Mouse (Mus musculus): Measurements from ENCODE around the gene Slc6a13. TPM values are rescaled to one million over a fixed set of nuclear protein-coding genes. Genes with fewer than 3 reads are reported as not detected.

The Slc6a13 gene
- polyA plus RNA-seq, 1 experiment from 2014 or later = 24.7 TPM

DNA sequence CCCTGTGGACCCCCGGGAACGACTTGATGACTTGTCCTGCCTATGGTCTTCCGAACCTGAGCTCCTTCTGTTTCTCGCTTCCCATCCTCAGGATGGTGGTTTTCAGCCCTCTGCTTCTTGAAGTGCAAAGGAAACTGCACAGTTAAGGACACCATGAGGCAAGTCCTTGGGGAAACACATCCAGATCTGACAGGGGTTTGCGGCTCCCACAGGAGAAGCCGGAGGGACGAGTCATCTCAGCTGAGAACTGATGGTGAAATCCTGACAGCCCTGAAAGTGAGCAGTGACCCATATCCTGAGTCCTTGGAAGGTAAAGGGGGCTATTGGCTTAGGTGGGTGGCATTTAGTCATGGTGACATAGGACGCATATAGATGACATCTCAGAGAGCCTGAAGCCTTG is 80.5 kb downstream of the Slc6a13 start:
- Histone ChIP-seq H3K4me3 (replicated peaks; ENCODE audit: low read length) (no peak overlapping the region), H3K27ac (ENCODE audit: low read length) (no peak overlapping the region), H3K9me3 (ENCODE audit: control insufficient read depth, low read length) (no peaks in the 10 kb centered on the region), H3K27me3 (replicated peaks; ENCODE audit: control insufficient read depth, insufficient read depth, low read length) (no peaks in the 10 kb centered on the region), H3K4me2 (ENCODE audit: low read length) (no peak overlapping the region), H3K9ac (replicated peaks; ENCODE audit: low read depth, low read length) (no peak overlapping the region), H3K36me3 (ENCODE audit: control insufficient read depth, insufficient read depth) (no peaks in the 10 kb centered on the region), H3K4me1 (replicated peaks; ENCODE audit: control insufficient read depth, insufficient read depth, low read length) (no peaks in the 10 kb centered on the region)
- WGBS = 87% methylated on average over 8 of the region's 8 CpGs
- no peak for ATAC-seq

DNA sequence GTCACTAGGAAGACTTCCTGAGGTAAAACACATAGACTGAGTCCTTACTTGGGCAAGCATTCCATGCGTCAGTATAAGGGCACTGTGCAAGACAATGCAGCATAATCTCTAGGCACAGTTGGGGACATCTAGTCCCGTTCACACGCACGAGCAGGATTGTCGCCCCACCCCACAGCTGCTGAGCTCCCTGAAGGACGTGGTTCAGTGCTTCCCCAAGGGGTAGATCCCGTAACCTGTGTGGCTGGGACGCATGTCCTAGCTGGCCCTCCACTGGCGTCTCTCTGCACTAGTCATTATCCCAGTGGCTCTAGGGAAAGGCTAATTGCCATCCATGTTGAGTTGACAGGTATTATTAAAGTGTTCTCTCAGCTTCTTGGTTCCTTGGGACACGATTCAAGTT is 82.0 kb downstream of the Slc6a13 start:
- Histone ChIP-seq H3K9ac (replicated peaks; ENCODE audit: low read depth, low read length) (no peak overlapping the region), H3K9me3 (ENCODE audit: control insufficient read depth, low read length) (no peaks in the 10 kb centered on the region), H3K4me1 (replicated peaks; ENCODE audit: control insufficient read depth, insufficient read depth, low read length) (no peaks in the 10 kb centered on the region), H3K27me3 (replicated peaks; ENCODE audit: control insufficient read depth, insufficient read depth, low read length) (no peaks in the 10 kb centered on the region), H3K4me2 (ENCODE audit: low read length) (no peak overlapping the region), H3K36me3 (ENCODE audit: control insufficient read depth, insufficient read depth) (no peaks in the 10 kb centered on the region), H3K27ac (ENCODE audit: low read length) (no peak overlapping the region), H3K4me3 (replicated peaks; ENCODE audit: low read length) (no peak overlapping the region)
- ATAC-seq = no peak
- 38% methylated on average over 10 of the region's 10 CpGs for WGBS

DNA sequence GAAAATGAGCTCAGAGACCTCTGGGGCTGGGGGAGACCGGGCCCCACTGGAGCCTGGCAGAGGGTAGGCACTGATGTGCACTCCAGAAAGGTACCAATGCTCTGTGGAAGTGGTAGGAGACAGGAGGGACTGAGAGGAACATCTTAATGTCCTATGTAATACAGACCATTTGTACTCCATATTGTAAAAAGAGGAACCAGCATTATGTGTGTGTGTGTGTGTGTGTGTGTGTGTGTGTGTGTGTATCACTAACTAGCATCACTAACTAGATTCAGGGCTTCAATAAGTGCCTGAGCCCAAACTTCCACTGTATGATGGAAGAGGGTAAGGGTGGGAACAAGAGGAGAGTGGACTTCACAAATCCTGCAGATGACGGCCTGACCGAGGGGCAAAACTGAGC is 85.4 kb downstream of the Slc6a13 start:
- Histone ChIP-seq H3K4me2 (ENCODE audit: low read length) (no peak overlapping the region), H3K9ac (replicated peaks; ENCODE audit: low read depth, low read length) (no peak overlapping the region), H3K27ac (ENCODE audit: low read length) (no peak overlapping the region), H3K4me3 (replicated peaks; ENCODE audit: low read length) (no peak overlapping the region), H3K9me3 (ENCODE audit: control insufficient read depth, low read length) (no peaks in the 10 kb centered on the region), H3K36me3 (ENCODE audit: control insufficient read depth, insufficient read depth) (no peaks in the 10 kb centered on the region), H3K4me1 (replicated peaks; ENCODE audit: control insufficient read depth, insufficient read depth, low read length) (no peaks in the 10 kb centered on the region), H3K27me3 (replicated peaks; ENCODE audit: control insufficient read depth, insufficient read depth, low read length) (no peaks in the 10 kb centered on the region)
- ATAC-seq = no peak
- WGBS = 76% methylated on average over 3 of the region's 3 CpGs

Small RNAs within 50 kb of the gene (microRNA-seq; reads per million reads assigned to microRNA genes)
- not detected for gene Gm24855

Other genes starting within 250 kb of the Slc6a13 start
- 27.1 and 35.5 TPM in 2 replicates for gene Mical3, start 169.2 kb upstream of the Slc6a13 start, polyA plus RNA-seq (2015; fragmentation: Nextera tagmentation; extraction: Ambion mirVana)
- 15.9 and 16.1 TPM in 2 replicates for gene Pex26, start 116.6 kb upstream of the Slc6a13 start, polyA plus RNA-seq (2015; fragmentation: Nextera tagmentation; extraction: Ambion mirVana)
- gene Tuba8, start 89.5 kb upstream of the Slc6a13 start, polyA plus RNA-seq (2015; fragmentation: Nextera tagmentation; extraction: Ambion mirVana) = 0.35 TPM in 1 of 2 replicates, not detected in the other
- 0.95 and 1.5 TPM in 2 replicates for gene Usp18, start 54.3 kb upstream of the Slc6a13 start, polyA plus RNA-seq (2015; fragmentation: Nextera tagmentation; extraction: Ambion mirVana)
- 0.53 and 0.79 TPM in 2 replicates for gene Slc6a12, start 42.8 kb downstream of the Slc6a13 start, polyA plus RNA-seq (2015; fragmentation: Nextera tagmentation; extraction: Ambion mirVana)
- 3.9 and 6.2 TPM in 2 replicates for gene Iqsec3, start 173.5 kb downstream of the Slc6a13 start, polyA plus RNA-seq (2015; fragmentation: Nextera tagmentation; extraction: Ambion mirVana)